Mouse (Mus musculus): ENCODE measurements at regions not wholly inside any gene's neighbourhood (a gene's known extent, or its start where the extent isn't known, plus 50 kb on each side); places are given as distances from the start of the nearest gene placed in this dataset.
A peak's percentile ranks its signal among the peaks of the same experiment; 100 is the strongest.

- WGBS (ENCODE audit: insufficient replicate concordance), result 69% methylated on average over 6 of the region's 6 CpGs
- H3K4me3 ChIP-seq (ENCODE audit: low read depth, low read length), result no peak overlapping the region
- no peak overlapping the region for H3K9ac ChIP-seq (ENCODE audit: low read depth, low read length)
- no peak overlapping the region for H3K4me2 ChIP-seq (ENCODE audit: low read depth, low read length)
- no peaks in the 10 kb centered on the region for H3K36me3 ChIP-seq (ENCODE audit: control insufficient read depth, insufficient read depth)
- no peaks in the 10 kb centered on the region for H3K9me3 ChIP-seq (replicated peaks; ENCODE audit: control insufficient read depth, low read length)
- H3K27me3 ChIP-seq (ENCODE audit: control insufficient read depth, insufficient read depth, low read depth, low read length), result no peaks in the 10 kb centered on the region
- no peak for ATAC-seq (ENCODE audit: low read depth)
- no peak overlapping the region for H3K27ac ChIP-seq (ENCODE audit: low read length)
- no peaks in the 10 kb centered on the region for H3K4me1 ChIP-seq (ENCODE audit: control insufficient read depth, low read depth, low read length)
Measured at GRCm38 (mm10) chr13:110895349-110895748, 359.5 kb upstream of the Actbl2 start.

GRCm38 (mm10) chr13:110895900-110896299 is 358.9 kb upstream of the Actbl2 start:
- WGBS (ENCODE audit: insufficient replicate concordance), result 35% methylated on average over 8 of the region's 8 CpGs
- ATAC-seq (ENCODE audit: low read depth), result no peak
- H3K4me2 ChIP-seq (ENCODE audit: low read depth, low read length), result no peak overlapping the region

GRCm38 (mm10) chr13:110897621-110898020 is 357.2 kb upstream of the Actbl2 start:
- no peaks in the 10 kb centered on the region for H3K9me3 ChIP-seq (replicated peaks; ENCODE audit: control insufficient read depth, low read length)
- no peak overlapping the region for H3K27ac ChIP-seq (ENCODE audit: low read length)
- H3K36me3 ChIP-seq (ENCODE audit: control insufficient read depth, insufficient read depth), result no peaks in the 10 kb centered on the region
- no peak overlapping the region for H3K4me3 ChIP-seq (ENCODE audit: low read depth, low read length)
- H3K9ac ChIP-seq (ENCODE audit: low read depth, low read length), result no peak overlapping the region
- H3K27me3 ChIP-seq (ENCODE audit: control insufficient read depth, insufficient read depth, low read depth, low read length), result no peaks in the 10 kb centered on the region
- no peak for ATAC-seq (ENCODE audit: low read depth)
- H3K4me2 ChIP-seq (ENCODE audit: low read depth, low read length), result no peak overlapping the region
- H3K4me1 ChIP-seq (ENCODE audit: control insufficient read depth, low read depth, low read length), result no peaks in the 10 kb centered on the region
- WGBS (ENCODE audit: insufficient replicate concordance), result 60% methylated on average over 4 of the region's 4 CpGs

More at GRCm38 (mm10) chr13:110895900-110896299, 358.9 kb upstream of the Actbl2 start:
- no peak overlapping the region for H3K4me3 ChIP-seq (ENCODE audit: low read depth, low read length)
- H3K4me1 ChIP-seq (ENCODE audit: control insufficient read depth, low read depth, low read length), result no peaks in the 10 kb centered on the region
- H3K36me3 ChIP-seq (ENCODE audit: control insufficient read depth, insufficient read depth), result no peaks in the 10 kb centered on the region
- no peak overlapping the region for H3K9ac ChIP-seq (ENCODE audit: low read depth, low read length)
- H3K27me3 ChIP-seq (ENCODE audit: control insufficient read depth, insufficient read depth, low read depth, low read length), result no peaks in the 10 kb centered on the region
- H3K9me3 ChIP-seq (replicated peaks; ENCODE audit: control insufficient read depth, low read length), result no peaks in the 10 kb centered on the region
- H3K27ac ChIP-seq (ENCODE audit: low read length), result no peak overlapping the region

GRCm38 (mm10) chr13:110902994-110903644 is 351.7 kb upstream of the Actbl2 start:
- Histone ChIP-seq H3K36me3 (ENCODE audit: control insufficient read depth, insufficient read depth) (no peaks in the 10 kb centered on the region), H3K27ac (ENCODE audit: low read length) (peak overlapping the region; percentile 35; the same call in 1 of the 2 replicates), H3K27me3 (ENCODE audit: control insufficient read depth, insufficient read depth, low read depth, low read length) (no peaks in the 10 kb centered on the region), H3K4me2 (ENCODE audit: low read depth, low read length) (no peak overlapping the region), H3K9me3 (replicated peaks; ENCODE audit: control insufficient read depth, low read length) (no peaks in the 10 kb centered on the region), H3K4me1 (ENCODE audit: control insufficient read depth, low read depth, low read length) (no peaks in the 10 kb centered on the region), H3K4me3 (ENCODE audit: low read depth, low read length) (no peak overlapping the region), H3K9ac (ENCODE audit: low read depth, low read length) (no peak overlapping the region)
- ATAC-seq (ENCODE audit: low read depth), result peak; percentile 64; the same call in 1 of the 2 replicates
- 26% methylated on average over 7 of the region's 7 CpGs for WGBS (ENCODE audit: insufficient replicate concordance)

- no peak overlapping the region for H3K4me2 ChIP-seq (ENCODE audit: low read depth, low read length)
- no peak overlapping the region for H3K27ac ChIP-seq (ENCODE audit: low read length)
- no peaks in the 10 kb centered on the region for H3K36me3 ChIP-seq (ENCODE audit: control insufficient read depth, insufficient read depth)
- H3K27me3 ChIP-seq (ENCODE audit: control insufficient read depth, insufficient read depth, low read depth, low read length), result no peaks in the 10 kb centered on the region
- no peaks in the 10 kb centered on the region for H3K4me1 ChIP-seq (ENCODE audit: control insufficient read depth, low read depth, low read length)
- H3K9me3 ChIP-seq (replicated peaks; ENCODE audit: control insufficient read depth, low read length), result no peaks in the 10 kb centered on the region
- peak; percentile 37; the same call in 1 of the 2 replicates for ATAC-seq (ENCODE audit: low read depth)
- no peak overlapping the region for H3K4me3 ChIP-seq (ENCODE audit: low read depth, low read length)
- 29% methylated on average over 6 of the region's 6 CpGs for WGBS (ENCODE audit: insufficient replicate concordance)
- H3K9ac ChIP-seq (ENCODE audit: low read depth, low read length), result no peak overlapping the region
Measured at GRCm38 (mm10) chr13:110907319-110907955, 347.4 kb upstream of the Actbl2 start.

GRCm38 (mm10) chr13:110911866-110912265 is 342.9 kb upstream of the Actbl2 start:
- Histone ChIP-seq H3K36me3 (ENCODE audit: control insufficient read depth, insufficient read depth) (no peaks in the 10 kb centered on the region), H3K4me3 (ENCODE audit: low read depth, low read length) (no peak overlapping the region), H3K27me3 (ENCODE audit: control insufficient read depth, insufficient read depth, low read depth, low read length) (no peaks in the 10 kb centered on the region), H3K9me3 (replicated peaks; ENCODE audit: control insufficient read depth, low read length) (no peaks in the 10 kb centered on the region), H3K9ac (ENCODE audit: low read depth, low read length) (no peak overlapping the region), H3K27ac (ENCODE audit: low read length) (no peak overlapping the region), H3K4me1 (ENCODE audit: control insufficient read depth, low read depth, low read length) (no peaks in the 10 kb centered on the region), H3K4me2 (ENCODE audit: low read depth, low read length) (no peak overlapping the region)
- ATAC-seq (ENCODE audit: low read depth), result no peak
- 59% methylated on average over 7 of the region's 7 CpGs for WGBS (ENCODE audit: insufficient replicate concordance)

GRCm38 (mm10) chr13:110913177-110913576 is 341.6 kb upstream of the Actbl2 start:
- Histone ChIP-seq H3K27ac (ENCODE audit: low read length) (no peak overlapping the region), H3K4me1 (ENCODE audit: control insufficient read depth, low read depth, low read length) (no peaks in the 10 kb centered on the region), H3K36me3 (ENCODE audit: control insufficient read depth, insufficient read depth) (no peaks in the 10 kb centered on the region), H3K4me3 (ENCODE audit: low read depth, low read length) (no peak overlapping the region), H3K27me3 (ENCODE audit: control insufficient read depth, insufficient read depth, low read depth, low read length) (no peaks in the 10 kb centered on the region), H3K9me3 (replicated peaks; ENCODE audit: control insufficient read depth, low read length) (no peaks in the 10 kb centered on the region), H3K4me2 (ENCODE audit: low read depth, low read length) (no peak overlapping the region), H3K9ac (ENCODE audit: low read depth, low read length) (no peak overlapping the region)
- no peak for ATAC-seq (ENCODE audit: low read depth)
- WGBS (ENCODE audit: insufficient replicate concordance), result 50% methylated on average over 4 of the region's 4 CpGs

GRCm38 (mm10) chr13:110913687-110914086 is 341.1 kb upstream of the Actbl2 start:
- Histone ChIP-seq H3K9me3 (replicated peaks; ENCODE audit: control insufficient read depth, low read length) (no peaks in the 10 kb centered on the region), H3K27ac (ENCODE audit: low read length) (no peak overlapping the region), H3K4me2 (ENCODE audit: low read depth, low read length) (no peak overlapping the region), H3K27me3 (ENCODE audit: control insufficient read depth, insufficient read depth, low read depth, low read length) (no peaks in the 10 kb centered on the region), H3K36me3 (ENCODE audit: control insufficient read depth, insufficient read depth) (no peaks in the 10 kb centered on the region), H3K4me1 (ENCODE audit: control insufficient read depth, low read depth, low read length) (no peaks in the 10 kb centered on the region), H3K4me3 (ENCODE audit: low read depth, low read length) (no peak overlapping the region), H3K9ac (ENCODE audit: low read depth, low read length) (no peak overlapping the region)
- WGBS (ENCODE audit: insufficient replicate concordance), result 55% methylated on average over 5 of the region's 5 CpGs
- ATAC-seq (ENCODE audit: low read depth), result no peak

GRCm38 (mm10) chr13:110915161-110915560 is 339.7 kb upstream of the Actbl2 start:
- H3K4me3 ChIP-seq (ENCODE audit: low read depth, low read length), result no peak overlapping the region
- H3K9ac ChIP-seq (ENCODE audit: low read depth, low read length), result no peak overlapping the region
- WGBS (ENCODE audit: insufficient replicate concordance), result 39% methylated on average over 1 of the region's 1 CpGs
- no peaks in the 10 kb centered on the region for H3K27me3 ChIP-seq (ENCODE audit: control insufficient read depth, insufficient read depth, low read depth, low read length)
- no peaks in the 10 kb centered on the region for H3K4me1 ChIP-seq (ENCODE audit: control insufficient read depth, low read depth, low read length)
- H3K27ac ChIP-seq (ENCODE audit: low read length), result no peak overlapping the region
- no peaks in the 10 kb centered on the region for H3K9me3 ChIP-seq (replicated peaks; ENCODE audit: control insufficient read depth, low read length)
- H3K36me3 ChIP-seq (ENCODE audit: control insufficient read depth, insufficient read depth), result no peaks in the 10 kb centered on the region
- no peak overlapping the region for H3K4me2 ChIP-seq (ENCODE audit: low read depth, low read length)
- no peak for ATAC-seq (ENCODE audit: low read depth)
